In the genomic region with DNA sequence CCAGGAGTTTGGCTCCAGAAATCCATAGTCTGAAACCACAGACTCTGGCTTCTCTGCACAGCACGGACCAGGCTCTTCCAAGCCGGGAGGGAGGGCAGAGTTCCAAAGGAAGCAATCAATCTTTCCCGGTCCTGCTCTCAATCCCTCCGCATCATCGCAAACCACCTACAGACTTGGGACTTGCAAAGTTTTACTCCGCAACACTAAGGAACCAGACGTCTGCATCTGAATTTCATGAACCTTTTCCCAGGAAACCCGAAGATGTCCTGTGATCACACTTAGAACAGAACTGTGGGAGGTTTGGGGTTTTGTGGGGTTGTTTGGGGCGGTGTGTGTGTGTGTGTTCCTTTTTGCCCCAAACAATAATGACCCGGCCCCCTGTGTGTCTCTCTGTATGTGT, we compare ENCODE assay signal across 8 mouse cellular contexts. TPM values are rescaled to one million over a fixed set of nuclear protein-coding genes. Genes with fewer than 3 reads are reported as not detected.
A peak's percentile ranks its signal among the peaks of the same experiment; 100 is the strongest.
DNase-seq lines count a peak whose midpoint lies in the region; TF ChIP-seq lines count a peak whose summit lies in the region.

No protein-coding gene starts in this region.

- H3K9me3 ChIP-seq in midbrain, embryonic 10.5 days (replicated peaks): no peaks in the 10 kb centered on the region

- no peak for DNase-seq in thymus, adult 2 months
- no peak for DNase-seq in thymus, postnatal 25 days
- DNase-seq in cerebellum, postnatal 14 days: peak; percentile 33 to 52
- peak; percentile 23 for DNase-seq in gastrocnemius, postnatal 25 days
- peak; percentile 75 for DNase-seq in kidney, postnatal 14 days
- no peak for DNase-seq in midbrain, embryonic 10.5 days (ENCODE audit: low spot score)
- no peak for DNase-seq in B cell, adult 2 months
- no peak for DNase-seq in frontal cortex, postnatal 25 days (ENCODE audit: low spot score in 2 of 2)

- TF ChIP-seq POLR2A in thymus, adult 2 months (IDR thresholded peaks at IDR 0.05; ENCODE audit: control insufficient read depth, extremely low read depth, insufficient read depth, low read length, poor library complexity): no peak

- peaks cover 15% of the 10 kb centered on the region for H3K4me1 ChIP-seq in thymus, adult 2 months (replicated peaks; ENCODE audit: control insufficient read depth, insufficient read depth, low read length)
- peaks cover 28% of the 10 kb centered on the region for H3K4me1 ChIP-seq in midbrain, embryonic 10.5 days

- H3K36me3 ChIP-seq in thymus, adult 2 months (ENCODE audit: control insufficient read depth, insufficient read depth, low read length): no peaks in the 10 kb centered on the region
- H3K36me3 ChIP-seq in midbrain, embryonic 10.5 days: no peaks in the 10 kb centered on the region

- H3K27ac ChIP-seq in thymus, adult 2 months (ENCODE audit: control insufficient read depth, insufficient read depth, low read length): no peak overlapping the region
- H3K27ac ChIP-seq in midbrain, embryonic 10.5 days (replicated peaks): peak overlapping the region; percentile 86

- peak overlapping the region; percentile 94 for H3K4me3 ChIP-seq in thymus, adult 2 months (ENCODE audit: control insufficient read depth, insufficient read depth, low read length)
- H3K4me3 ChIP-seq in midbrain, embryonic 10.5 days: peak overlapping the region; percentile 95

- no peaks in the 10 kb centered on the region for H3K27me3 ChIP-seq in thymus, adult 2 months (ENCODE audit: control insufficient read depth, insufficient read depth, low read length)
- no peaks in the 10 kb centered on the region for H3K27me3 ChIP-seq in midbrain, embryonic 10.5 days (ENCODE audit: low read depth, poor library complexity, severe bottlenecking)

- 13% methylated on average over 10 of the region's 10 CpGs for WGBS in thymus, adult 2 months
- WGBS in midbrain, embryonic 10.5 days: 9% methylated on average over 10 of the region's 10 CpGs

- no peak for TF ChIP-seq CTCF in thymus, adult 2 months (IDR thresholded peaks at IDR 0.05; ENCODE audit: borderline replicate concordance, control insufficient read depth, extremely low read depth, insufficient read depth, low read length, poor library complexity)

RNA-seq across cellular contexts. Expression of a gene that starts 0.8 kb away (rescaled TPM):
- 8.7 and 11.2 TPM in 2 replicates for polyA plus RNA-seq in thymus, adult 2 months (2012; rRNA removed)
- total RNA-seq in gastrocnemius, postnatal 25 days (2021): 10 to 100 TPM in 1 of 2 experiments, 1 to 10 TPM in 1; 8.6 to 10.2 TPM
- polyA plus RNA-seq in midbrain, embryonic 10.5 days (2016; fragmentation: Nextera tagmentation; extraction: Ambion mirVana): 38.7 and 40.5 TPM in 2 replicates

Comparison
In these comparisons a context has a peak if more than half of its experiments do, and no peak if none do; other contexts are left out.
1. DNase-seq: peak in cerebellum, postnatal 14 days (2 of 2), gastrocnemius, postnatal 25 days (single experiment) and kidney, postnatal 14 days (single experiment); none in thymus, adult 2 months (single experiment), thymus, postnatal 25 days (single experiment), midbrain, embryonic 10.5 days (single experiment), B cell, adult 2 months (0 of 2) and frontal cortex, postnatal 25 days (0 of 2).